Mouse (Mus musculus): ENCODE results near the gene Ppp4r1.

DNA sequence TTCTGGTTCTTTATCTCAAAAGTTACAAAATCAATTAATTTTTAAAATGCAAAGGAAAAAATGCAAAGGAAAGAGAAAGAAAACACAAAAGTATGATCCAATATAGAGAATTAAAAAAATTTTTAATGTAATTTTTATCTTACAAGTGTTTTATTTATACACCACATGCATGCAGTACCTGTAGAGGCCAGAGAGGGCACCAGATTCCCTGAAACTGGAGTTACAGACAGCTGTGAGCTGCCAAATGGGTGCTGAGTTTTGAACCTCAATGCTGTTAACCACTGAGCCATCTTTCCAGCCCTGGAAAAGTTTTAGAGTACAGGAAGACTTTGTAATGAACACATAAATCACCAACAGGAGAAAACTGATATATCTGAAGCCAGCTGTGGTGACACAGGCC is 32.1 kb upstream of the Ppp4r1 start:
- no peak for TF ChIP-seq CTCF (IDR thresholded peaks at IDR 0.05; ENCODE audit: insufficient read depth, low read length)
- TF ChIP-seq POLR2A (IDR thresholded peaks at IDR 0.05; ENCODE audit: borderline replicate concordance, extremely low read depth, low read depth, low read length), result no peak

Measured in lung, adult 2 months (tissue).